Mouse (Mus musculus) mouse embryonic stem cell (cell line): ENCODE measurements around the gene Usp53.

ENCODE experiments used
- in situ Hi-C, 2 experiments: fragments of 300-500 bp; cut with MboI; formaldehyde crosslinking; loops; 1 replicate in 1 of 2; 3 replicates in 1 of 2; pipeline ENCODE4 v1.14.3; 2019 to 2020; ENCODE audit warnings: low sequenced_read_pairs in 2 of 2, low pct_unique_long_range_greater_than_20kb in 1 of 2, mixed read lengths in 1 of 2; ENCODE audit not compliant: unreplicated experiment in 1 of 2

Gene Usp53

DNA sequence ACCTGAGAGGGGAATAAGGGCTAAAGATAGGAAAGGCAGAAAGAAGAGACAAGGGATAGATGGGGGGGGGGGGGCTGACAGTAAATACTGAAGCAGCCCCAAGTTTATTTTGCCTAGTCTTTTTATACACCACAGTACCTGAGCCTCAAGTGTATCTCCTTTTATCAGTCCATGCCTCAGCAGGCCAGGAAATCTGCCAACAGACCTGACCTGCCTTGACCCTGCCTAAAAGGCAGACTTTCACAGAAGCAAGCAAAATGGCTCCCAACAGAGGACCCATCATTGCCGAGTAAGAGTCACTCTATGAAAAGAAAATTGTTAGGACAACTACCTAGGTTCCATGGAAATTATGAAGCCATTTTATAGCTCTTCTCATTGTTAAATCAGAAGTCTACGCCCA lies 76.5 kb downstream of the Usp53 start:
- in situ Hi-C loops: loop anchor here in 1 of 2 experiments (10.0 kb wide), 1 partner anchor 253 kb away; no protein-coding TSS in a partner anchor

- in situ Hi-C loops: loop anchor here in 1 of 2 experiments (10.0 kb wide), 1 partner anchor 249 kb away; no protein-coding TSS in a partner anchor
Measured at GRCm38 (mm10) chr3:122903746-122904433, 80.4 kb downstream of the Usp53 start.

DNA sequence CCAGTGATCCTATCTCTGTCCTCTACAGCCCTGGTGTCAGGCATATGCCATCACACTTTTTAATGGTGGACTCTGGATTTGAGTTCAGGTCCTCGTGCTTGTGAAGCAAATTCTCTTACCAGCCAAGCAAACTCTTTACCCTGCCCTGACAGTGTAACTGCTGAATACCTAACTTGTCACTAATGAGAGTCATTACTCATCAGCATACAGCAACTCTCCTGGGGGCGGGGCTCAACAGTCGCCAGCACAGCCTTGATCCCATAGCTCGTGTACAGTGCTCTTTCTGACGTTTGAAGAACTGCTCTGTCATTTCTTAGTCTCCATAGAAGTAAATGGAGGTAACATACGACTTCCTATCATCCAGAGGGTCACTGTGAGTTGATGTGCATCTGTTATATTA lies 86.1 kb downstream of the Usp53 start:
- in situ Hi-C loops: no loop called here

DNA sequence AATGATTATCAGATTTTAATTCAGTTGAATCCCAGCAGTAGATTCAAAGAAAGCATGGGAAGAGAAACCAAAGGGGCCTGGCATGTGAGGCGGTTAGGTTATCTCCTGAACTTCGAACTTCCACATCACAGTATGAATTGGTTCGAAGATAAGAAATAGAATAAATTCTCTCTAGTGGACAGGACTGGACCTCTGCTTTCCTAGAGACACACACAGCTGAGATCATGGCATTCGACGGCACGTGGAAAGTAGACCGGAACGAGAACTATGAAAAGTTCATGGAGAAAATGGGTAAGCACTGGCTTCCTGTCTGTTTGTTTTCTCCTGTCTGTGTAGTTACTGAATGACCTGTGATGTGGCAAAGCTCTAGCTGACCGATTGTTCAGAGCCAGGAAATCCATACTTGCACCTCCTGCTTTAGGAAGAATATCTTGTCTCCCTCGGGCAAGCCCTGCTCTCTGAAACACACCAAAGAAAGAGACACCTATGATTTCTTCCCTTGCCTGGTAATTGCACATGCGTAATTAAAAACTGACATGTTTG lies 89.0 kb downstream of the Usp53 start:
- in situ Hi-C loops: no loop called here

GRCm38 (mm10) chr3:122894772-122895171 lies 89.5 kb downstream of the Usp53 start, which contains the start of gene Fabp2:
TSS of gene Fabp2 (plus strand) at chr3:122895072.
- in situ Hi-C loops: no loop called here

GRCm38 (mm10) chr3:122888371-122888819 lies 95.9 kb downstream of the Usp53 start:
- in situ Hi-C loops: no loop called here

DNA sequence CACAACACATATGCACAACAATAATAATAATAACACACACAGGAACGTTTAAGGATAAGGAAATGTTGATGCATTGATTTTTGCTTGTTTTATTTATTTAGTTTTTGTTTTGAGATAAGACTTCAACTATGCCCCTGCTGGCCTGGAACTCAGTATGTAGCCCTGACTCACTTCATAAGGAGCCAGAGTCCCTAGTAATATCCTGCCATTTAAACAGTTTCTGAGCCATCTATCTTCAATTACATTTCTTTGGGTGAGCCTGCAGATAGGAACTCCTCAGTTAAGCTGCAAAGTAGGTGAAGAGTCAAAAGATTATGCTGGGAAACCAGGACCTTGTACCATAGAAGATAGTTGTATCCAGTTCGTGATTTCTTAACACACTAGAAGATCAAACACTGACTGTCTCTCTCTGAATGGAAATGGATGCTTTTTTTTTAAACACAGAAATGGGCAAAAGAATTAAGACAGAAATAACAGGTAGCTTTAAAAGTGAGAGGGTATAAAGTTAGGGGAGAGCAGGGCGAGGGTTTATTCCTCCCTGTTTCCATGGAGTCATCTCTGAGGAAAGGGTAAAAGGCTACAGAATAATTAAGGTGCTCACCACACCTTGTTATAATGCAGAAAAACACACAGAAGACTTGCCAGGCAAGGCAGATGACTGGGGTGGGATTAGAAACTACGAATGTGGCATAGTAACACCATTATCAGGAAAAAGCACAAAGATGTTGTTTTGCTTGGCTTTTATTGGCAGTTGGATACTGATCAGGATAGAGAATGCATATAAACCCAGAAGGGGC lies 96.6 kb downstream of the Usp53 start:
- in situ Hi-C loops: no loop called here
